Mouse (Mus musculus): ENCODE data around the gene Lgals4. TPM values are rescaled to one million over a fixed set of nuclear protein-coding genes. Genes with fewer than 3 reads are reported as not detected.

Lgals4 gene
- polyA plus RNA-seq, 1 experiment from 2014 or later, result 3.4 TPM

DNA sequence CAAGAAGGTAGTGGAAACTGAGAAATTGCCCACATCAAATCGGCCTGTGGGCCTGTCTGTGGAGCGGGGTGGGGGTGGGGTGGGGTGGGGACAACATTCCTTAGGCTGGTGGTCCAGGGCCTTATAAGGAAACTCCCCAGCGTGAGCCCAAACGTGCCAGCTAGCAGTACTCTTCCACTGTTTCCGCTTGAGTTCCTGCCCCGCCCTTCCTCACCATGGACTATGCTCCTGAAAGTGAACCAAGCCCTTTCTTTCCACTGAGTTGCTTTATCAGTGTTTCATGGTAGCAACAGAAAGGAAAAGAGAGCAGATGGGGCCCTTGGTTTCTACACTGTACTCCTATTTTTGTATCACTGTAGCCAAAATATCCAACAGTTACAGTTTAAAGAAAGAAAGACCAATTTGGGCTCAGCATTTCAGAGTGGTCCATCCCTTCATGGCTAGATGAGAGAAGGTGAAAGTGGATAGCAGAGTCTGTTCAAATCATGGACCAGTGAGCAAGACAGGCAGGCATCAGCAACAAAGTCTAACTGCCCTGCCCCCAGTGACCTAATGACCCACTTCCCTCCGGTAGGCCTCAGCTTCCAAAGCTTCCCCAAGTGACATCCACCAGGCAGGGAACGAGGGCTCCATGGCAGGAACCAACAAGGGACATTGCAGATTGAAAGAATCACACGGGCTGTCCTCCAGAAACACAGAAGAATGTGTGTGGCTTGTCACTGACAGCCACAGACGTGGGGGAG, 30.6 kb upstream of the Lgals4 start:
- Histone ChIP-seq H3K4me3 (ENCODE audit: low read depth, low read length) (no peak overlapping the region), H3K9ac (ENCODE audit: low read depth, low read length) (0 out of 2 replicates have a peak overlapping the region, but pooled peaks have one; percentile 43), H3K9me3 (ENCODE audit: control insufficient read depth, low read length) (no peaks in the 10 kb centered on the region), H3K4me1 (ENCODE audit: control insufficient read depth, insufficient read depth, low read length) (peaks cover 31% of the 10 kb centered on the region), H3K27me3 (replicated peaks; ENCODE audit: control insufficient read depth, insufficient read depth, low read length) (no peaks in the 10 kb centered on the region), H3K27ac (replicated peaks; ENCODE audit: low read depth, low read length) (peak overlapping the region; percentile 95), H3K36me3 (ENCODE audit: control insufficient read depth, insufficient read depth, low read length) (no peaks in the 10 kb centered on the region), H3K4me2 (ENCODE audit: low read depth, low read length) (peak overlapping the region; percentile 34)
- WGBS, result 11% methylated on average over 10 of the region's 10 CpGs
- peak; percentile 65 for ATAC-seq (ENCODE audit: low read depth)
- DNase-seq (ENCODE audit: low spot score), result peak; percentile 90

DNA sequence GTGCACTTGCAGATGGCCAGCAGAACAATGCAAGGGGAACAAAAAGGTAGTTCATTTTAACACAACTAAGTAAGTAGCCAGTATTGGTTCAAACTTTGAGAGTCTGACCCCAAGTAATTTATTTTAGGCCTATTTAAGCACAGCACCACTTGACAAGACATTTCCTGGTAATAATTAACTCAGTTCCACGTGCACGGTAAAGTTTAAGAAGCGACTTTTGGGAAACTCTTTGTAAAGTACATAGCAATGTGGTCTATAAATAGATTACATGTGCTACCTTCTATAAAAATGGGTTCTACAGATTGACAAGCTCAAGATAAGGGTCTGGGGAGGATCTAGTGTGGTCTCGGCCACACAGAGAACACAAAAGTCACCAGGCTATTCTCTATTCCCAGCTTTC, 29.9 kb upstream of the Lgals4 start:
- H3K27ac ChIP-seq (replicated peaks; ENCODE audit: low read depth, low read length), result peak overlapping the region; percentile 95
- no peak for ATAC-seq (ENCODE audit: low read depth)
- no peak overlapping the region for H3K4me2 ChIP-seq (ENCODE audit: low read depth, low read length)
- no peak for DNase-seq (ENCODE audit: low spot score)
- no peaks in the 10 kb centered on the region for H3K36me3 ChIP-seq (ENCODE audit: control insufficient read depth, insufficient read depth, low read length)
- no peak overlapping the region for H3K9ac ChIP-seq (ENCODE audit: low read depth, low read length)
- WGBS, result 36% methylated on average over 4 of the region's 4 CpGs
- no peaks in the 10 kb centered on the region for H3K9me3 ChIP-seq (ENCODE audit: control insufficient read depth, low read length)
- H3K27me3 ChIP-seq (replicated peaks; ENCODE audit: control insufficient read depth, insufficient read depth, low read length), result no peaks in the 10 kb centered on the region
- H3K4me3 ChIP-seq (ENCODE audit: low read depth, low read length), result no peak overlapping the region
- H3K4me1 ChIP-seq (ENCODE audit: control insufficient read depth, insufficient read depth, low read length), result peaks cover 35% of the 10 kb centered on the region

DNA sequence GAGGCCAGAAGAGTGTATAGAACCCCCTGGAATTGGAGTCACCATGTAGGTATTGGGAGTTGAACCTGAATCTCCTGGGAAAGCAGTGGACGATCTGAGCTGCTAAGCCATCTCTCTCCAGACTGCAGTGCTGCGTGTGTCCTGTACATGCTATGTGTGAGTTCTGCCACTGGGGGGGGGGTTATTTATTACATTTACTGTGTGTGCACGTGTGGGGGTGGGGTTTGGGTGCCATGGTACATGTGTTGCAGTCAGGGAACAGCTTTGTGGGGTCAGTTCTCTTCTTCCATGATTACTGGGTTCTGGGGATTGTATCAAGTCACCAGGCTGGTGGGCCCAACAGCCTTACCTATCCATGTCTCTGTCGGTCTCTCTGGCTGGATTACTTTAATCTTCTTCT, 26.8 kb upstream of the Lgals4 start:
- H3K36me3 ChIP-seq (ENCODE audit: control insufficient read depth, insufficient read depth, low read length), result peaks cover under 1% of the 10 kb centered on the region; the same call in 1 of the 2 replicates
- no peak overlapping the region for H3K4me3 ChIP-seq (ENCODE audit: low read depth, low read length)
- DNase-seq (ENCODE audit: low spot score) (no peak), ATAC-seq (ENCODE audit: low read depth) (no peak)
- 83% methylated on average over 4 of the region's 4 CpGs for WGBS
- H3K27ac ChIP-seq (replicated peaks; ENCODE audit: low read depth, low read length), result no peak overlapping the region
- H3K9me3 ChIP-seq (ENCODE audit: control insufficient read depth, low read length), result no peaks in the 10 kb centered on the region
- no peak overlapping the region for H3K4me2 ChIP-seq (ENCODE audit: low read depth, low read length)
- no peak overlapping the region for H3K9ac ChIP-seq (ENCODE audit: low read depth, low read length)
- peaks cover 30% of the 10 kb centered on the region for H3K4me1 ChIP-seq (ENCODE audit: control insufficient read depth, insufficient read depth, low read length)
- H3K27me3 ChIP-seq (replicated peaks; ENCODE audit: control insufficient read depth, insufficient read depth, low read length), result no peaks in the 10 kb centered on the region

GRCm38 (mm10) chr7:28807641-28808220, 25.9 kb upstream of the Lgals4 start:
- peak overlapping the region; percentile 99 for H3K27ac ChIP-seq (replicated peaks; ENCODE audit: low read depth, low read length)
- WGBS, result 40% methylated on average over 5 of the region's 8 CpGs
- peak overlapping the region; percentile 89 for H3K9ac ChIP-seq (ENCODE audit: low read depth, low read length)
- peak overlapping the region; percentile 86 for H3K4me3 ChIP-seq (ENCODE audit: low read depth, low read length)
- H3K4me1 ChIP-seq (ENCODE audit: control insufficient read depth, insufficient read depth, low read length), result peaks cover 28% of the 10 kb centered on the region
- no peaks in the 10 kb centered on the region for H3K9me3 ChIP-seq (ENCODE audit: control insufficient read depth, low read length)
- no peaks in the 10 kb centered on the region for H3K27me3 ChIP-seq (replicated peaks; ENCODE audit: control insufficient read depth, insufficient read depth, low read length)
- no peak for ATAC-seq (ENCODE audit: low read depth)
- peak overlapping the region; percentile 97 for H3K4me2 ChIP-seq (ENCODE audit: low read depth, low read length)
- no peak for DNase-seq (ENCODE audit: low spot score)
- H3K36me3 ChIP-seq (ENCODE audit: control insufficient read depth, insufficient read depth, low read length), result peaks cover 9% of the 10 kb centered on the region

- DNase-seq (ENCODE audit: low spot score), result peak; percentile 77
- no peaks in the 10 kb centered on the region for H3K27me3 ChIP-seq (replicated peaks; ENCODE audit: control insufficient read depth, insufficient read depth, low read length)
- H3K27ac ChIP-seq (replicated peaks; ENCODE audit: low read depth, low read length), result peak within 1 kb of the TSS; percentile 99
- H3K9me3 ChIP-seq (ENCODE audit: control insufficient read depth, low read length), result no peaks in the 10 kb centered on the region
- 3% methylated on average over 29 of the region's 35 CpGs for WGBS
- peak within 1 kb of the TSS; percentile 89 for H3K9ac ChIP-seq (ENCODE audit: low read depth, low read length)
- peaks cover 16% of the 10 kb centered on the region for H3K36me3 ChIP-seq (ENCODE audit: control insufficient read depth, insufficient read depth, low read length)
- peak; percentile 7 for ATAC-seq (ENCODE audit: low read depth)
- peak within 1 kb of the TSS; percentile 97 for H3K4me2 ChIP-seq (ENCODE audit: low read depth, low read length)
- H3K4me1 ChIP-seq (ENCODE audit: control insufficient read depth, insufficient read depth, low read length), result peaks cover 27% of the 10 kb centered on the region
- H3K4me3 ChIP-seq (ENCODE audit: low read depth, low read length), result peak within 1 kb of the TSS; percentile 86
These were observed 25.3 kb upstream of the Lgals4 start, which contains the start of gene Hnrnpl for GRCm38 (mm10) chr7:28808221-28808941. Hnrnpl (plus strand) TSS chr7:28808541.

GRCm38 (mm10) chr7:28808957-28809393, 24.7 kb upstream of the Lgals4 start:
- H3K9me3 ChIP-seq (ENCODE audit: control insufficient read depth, low read length), result no peaks in the 10 kb centered on the region
- peaks cover 22% of the 10 kb centered on the region for H3K36me3 ChIP-seq (ENCODE audit: control insufficient read depth, insufficient read depth, low read length)
- WGBS, result 2% methylated on average over 8 of the region's 32 CpGs
- peak; percentile 97 for DNase-seq (ENCODE audit: low spot score)
- peak overlapping the region; percentile 89 for H3K9ac ChIP-seq (ENCODE audit: low read depth, low read length)
- H3K27me3 ChIP-seq (replicated peaks; ENCODE audit: control insufficient read depth, insufficient read depth, low read length), result no peaks in the 10 kb centered on the region
- peak overlapping the region; percentile 99 for H3K27ac ChIP-seq (replicated peaks; ENCODE audit: low read depth, low read length)
- H3K4me1 ChIP-seq (ENCODE audit: control insufficient read depth, insufficient read depth, low read length), result peaks cover 21% of the 10 kb centered on the region
- peak overlapping the region; percentile 86 for H3K4me3 ChIP-seq (ENCODE audit: low read depth, low read length)
- peak overlapping the region; percentile 97 for H3K4me2 ChIP-seq (ENCODE audit: low read depth, low read length)
- ATAC-seq (ENCODE audit: low read depth), result peak; percentile 64

- WGBS, result 0% methylated on average over 35 of the region's 35 CpGs
- DNase-seq (ENCODE audit: low spot score) (peak; percentile 83), ATAC-seq (ENCODE audit: low read depth) (peak; percentile 10)
These were observed 24.1 kb upstream of the Lgals4 start for GRCm38 (mm10) chr7:28809401-28810089.

More at GRCm38 (mm10) chr7:28809401-28810089, 24.1 kb upstream of the Lgals4 start:
- H3K36me3 ChIP-seq (ENCODE audit: control insufficient read depth, insufficient read depth, low read length), result peaks cover 27% of the 10 kb centered on the region
- H3K9me3 ChIP-seq (ENCODE audit: control insufficient read depth, low read length), result no peaks in the 10 kb centered on the region
- H3K4me1 ChIP-seq (ENCODE audit: control insufficient read depth, insufficient read depth, low read length), result peaks cover 21% of the 10 kb centered on the region
- peak overlapping the region; percentile 89 for H3K9ac ChIP-seq (ENCODE audit: low read depth, low read length)
- H3K27ac ChIP-seq (replicated peaks; ENCODE audit: low read depth, low read length), result peak overlapping the region; percentile 99
- no peaks in the 10 kb centered on the region for H3K27me3 ChIP-seq (replicated peaks; ENCODE audit: control insufficient read depth, insufficient read depth, low read length)
- H3K4me2 ChIP-seq (ENCODE audit: low read depth, low read length), result peak overlapping the region; percentile 97
- peak overlapping the region; percentile 86 for H3K4me3 ChIP-seq (ENCODE audit: low read depth, low read length)

Measured in embryonic facial prominence, embryonic 14.5 days (tissue).